ENCODE assay signal across 8 mouse cellular contexts in genomic region chr1:183388426-183389406, GRCm38 (mm10). TPM values are rescaled to one million over a fixed set of nuclear protein-coding genes. Genes with fewer than 3 reads are reported as not detected.
DNase-seq lines count a peak whose midpoint lies in the region; ATAC-seq lines count a peak whose summit lies in the region.

Gene Taf1a, plus strand, starts transcription at chr1:183388981.

- peak; percentile 85 for DNase-seq in c-Kit-negative CD71-positive TER-119-positive erythroid progenitor cells, embryonic 14.5 days (ENCODE audit: low read depth, low spot score)
- peak; percentile 88 for DNase-seq in fibroblast of lung, adult 2 months (ENCODE audit: low read depth)
- DNase-seq in kidney, postnatal 14 days, result peak; percentile 93
- DNase-seq in liver, embryonic 13.5 days, result peak; percentile 94
- peak; percentile 95 for DNase-seq in neural tube, embryonic 10.5 days (ENCODE audit: extremely low spot score, low spot score)

- peak within 1 kb of the TSS; percentile 61 to 72 for H3K4me3 ChIP-seq in heart, embryonic 14.5 days (ENCODE audit: control insufficient read depth in 1 of 2, insufficient read depth in 1 of 2, low read depth in 1 of 2, low read length in 2 of 2)
- H3K4me3 ChIP-seq in liver, embryonic 13.5 days (replicated peaks), result peak within 1 kb of the TSS; percentile 77
- H3K4me3 ChIP-seq in stomach, embryonic 16.5 days (replicated peaks; ENCODE audit: low read length), result peak within 1 kb of the TSS; percentile 65

- H3K4me2 ChIP-seq in heart, embryonic 14.5 days (ENCODE audit: low read length), result peak within 1 kb of the TSS; percentile 78
- peak within 1 kb of the TSS; percentile 82 for H3K4me2 ChIP-seq in liver, embryonic 13.5 days
- peak within 1 kb of the TSS; percentile 72 for H3K4me2 ChIP-seq in stomach, embryonic 16.5 days (ENCODE audit: low read depth, low read length)

- H3K27me3 ChIP-seq in heart, embryonic 14.5 days (ENCODE audit: control insufficient read depth, insufficient read depth, low read length), result peaks cover 14% of the 10 kb centered on the region; the same call in 1 of the 2 replicates
- peaks cover 4% of the 10 kb centered on the region; the same call in 1 of the 2 replicates for H3K27me3 ChIP-seq in liver, embryonic 13.5 days
- H3K27me3 ChIP-seq in stomach, embryonic 16.5 days (ENCODE audit: control insufficient read depth, insufficient read depth, low read length), result no peaks in the 10 kb centered on the region

- WGBS in heart, embryonic 14.5 days, result 6% methylated on average over 44 of the region's 44 CpGs
- WGBS in liver, embryonic 13.5 days (ENCODE audit: insufficient replicate concordance), result 6% methylated on average over 44 of the region's 44 CpGs
- 5% methylated on average over 44 of the region's 44 CpGs for WGBS in stomach, embryonic 16.5 days

- peaks cover 20% of the 10 kb centered on the region for H3K36me3 ChIP-seq in heart, embryonic 14.5 days (ENCODE audit: control insufficient read depth, insufficient read depth, low read length)
- H3K36me3 ChIP-seq in liver, embryonic 13.5 days, result peaks cover 9% of the 10 kb centered on the region
- H3K36me3 ChIP-seq in stomach, embryonic 16.5 days (ENCODE audit: control insufficient read depth, insufficient read depth, low read length), result no peaks in the 10 kb centered on the region; the same call in 1 of the 2 replicates

- H3K4me1 ChIP-seq in heart, embryonic 14.5 days (ENCODE audit: control insufficient read depth in 2 of 2, insufficient read depth in 2 of 2, low read length in 2 of 2), result peaks cover 4 to 6% of the 10 kb centered on the region in 2 experiments
- H3K4me1 ChIP-seq in liver, embryonic 13.5 days (replicated peaks), result peaks cover 14% of the 10 kb centered on the region
- H3K4me1 ChIP-seq in stomach, embryonic 16.5 days (ENCODE audit: control insufficient read depth, insufficient read depth, low read length), result peaks cover 11% of the 10 kb centered on the region

- peak; percentile 99 for ATAC-seq in CD4-positive, CD25-positive, alpha-beta regulatory T cell, adult 4 months
- ATAC-seq in heart, embryonic 14.5 days (ENCODE audit: insufficient number of reproducible peaks, insufficient read depth, low FRiP score, low read depth), result peak; percentile 96
- ATAC-seq in liver, embryonic 13.5 days (ENCODE audit: low read depth), result peak; percentile 100
- ATAC-seq in stomach, embryonic 16.5 days (ENCODE audit: insufficient read depth, low FRiP score), result peak; percentile 99

- peak within 1 kb of the TSS; percentile 67 for H3K9ac ChIP-seq in heart, embryonic 14.5 days (ENCODE audit: low read length)
- peak within 1 kb of the TSS; percentile 70 for H3K9ac ChIP-seq in liver, embryonic 13.5 days
- H3K9ac ChIP-seq in stomach, embryonic 16.5 days (ENCODE audit: low read length), result peak within 1 kb of the TSS; percentile 70

- peak within 1 kb of the TSS; percentile 13 to 37; a peak in 2 of 4 replicates for H3K27ac ChIP-seq in heart, embryonic 14.5 days (replicated peaks in 1 of 2; ENCODE audit: control insufficient read depth in 1 of 2, insufficient read depth in 1 of 2, low read depth in 2 of 2, low read length in 2 of 2)
- H3K27ac ChIP-seq in liver, embryonic 13.5 days, result no peak within 1 kb of the TSS
- H3K27ac ChIP-seq in stomach, embryonic 16.5 days (ENCODE audit: low read length), result peak within 1 kb of the TSS; percentile 69

- H3K9me3 ChIP-seq in heart, embryonic 14.5 days (ENCODE audit: control insufficient read depth, low read length), result no peaks in the 10 kb centered on the region; the same call in 1 of the 2 replicates
- H3K9me3 ChIP-seq in liver, embryonic 13.5 days (replicated peaks), result no peaks in the 10 kb centered on the region
- H3K9me3 ChIP-seq in stomach, embryonic 16.5 days (replicated peaks; ENCODE audit: control insufficient read depth, low read length), result no peaks in the 10 kb centered on the region

RNA-seq across cellular contexts. Expression of gene Taf1a, which starts in this region (rescaled TPM):
- 10 to 100 TPM; 31.3 to 39.7 TPM for polyA plus RNA-seq in CD4-positive, CD25-positive, alpha-beta regulatory T cell, adult 4 months (2017; shearing (Covaris generic))
- 15.1 TPM in 2 replicates for polyA plus RNA-seq in heart, embryonic 14.5 days (2014; fragmentation: Nextera tagmentation; extraction: Ambion mirVana)
- polyA plus RNA-seq in liver, embryonic 13.5 days (2015; fragmentation: Nextera tagmentation; extraction: Ambion mirVana), result 6.2 and 7.6 TPM in 2 replicates
- 18.9 and 19.4 TPM in 2 replicates for polyA plus RNA-seq in stomach, embryonic 16.5 days (2015; fragmentation: Nextera tagmentation; extraction: Ambion mirVana)
